Mouse (Mus musculus): ENCODE results near the gene Rad17.

The Rad17 gene

GRCm38 (mm10) chr13:100568359-100568758 is 82.5 kb downstream of the Rad17 start:
- DNase-seq (ENCODE audit: low spot score in 2 of 2): no peak
